Mouse (Mus musculus) cortical plate, adult 2 months (tissue): ENCODE measurements around the gene Crybb2. TPM values are rescaled to one million over a fixed set of nuclear protein-coding genes. Genes with fewer than 3 reads are reported as not detected.

Experiments used
- H3K27ac ChIP-seq: fragments of 200-500 bp; 2 replicates; pipeline ENCODE4 v1.5.1; 2012; ENCODE audit warnings: low read length, control low read depth, inconsistent platforms; ENCODE audit not compliant: insufficient read depth
- H3K4me1 ChIP-seq: fragments of 200-500 bp; 2 replicates; pipeline ENCODE4 v1.6.1; 2011; ENCODE audit warnings: low read length; ENCODE audit not compliant: control insufficient read depth, insufficient read depth
- H3K4me3 ChIP-seq: fragments of 200-500 bp; 2 replicates; pipeline ENCODE4 v1.5.1; 2011; ENCODE audit warnings: mild to moderate bottlenecking, low read length, control low read depth; ENCODE audit not compliant: insufficient read depth
- CTCF ChIP-seq: fragments of 200-500 bp; IDR thresholded peaks from 2 replicates; pipeline ENCODE4 v1.5.1; 2011; ENCODE audit warnings: mild to moderate bottlenecking, control low read depth, low read length; ENCODE audit not compliant: insufficient read depth; ENCODE audit errors: extremely low read depth
- POLR2A ChIP-seq: fragments of 200-500 bp; IDR thresholded peaks from 2 replicates; pipeline ENCODE4 v1.6.1; 2011; ENCODE audit warnings: mild to moderate bottlenecking, low read length, control low read depth; ENCODE audit not compliant: insufficient read depth; ENCODE audit errors: extremely low read depth
- polyA plus RNA-seq: library from polyadenylated mRNA; depleted of rRNA; stranded (reverse); fragments of >200 nt; gene quantifications from 2 replicates; pipeline ENCODE4 v1.2.3, GENCODE M21; 2012; rRNA removed

The Crybb2 gene
- polyA plus RNA-seq, 1 experiment: not detected

GRCm38 (mm10) chr5:113018190-113018589, 51.7 kb downstream of the Crybb2 start:
- H3K4me1 ChIP-seq: peaks cover 13% of the 10 kb centered on the region
- no peak for TF ChIP-seq CTCF
- no peak for TF ChIP-seq POLR2A
- H3K4me3 ChIP-seq: no peak overlapping the region
- no peak overlapping the region for H3K27ac ChIP-seq

GRCm38 (mm10) chr5:113017004-113017403, 52.9 kb downstream of the Crybb2 start:
- TF ChIP-seq CTCF (no peak), POLR2A (no peak)
- Histone ChIP-seq H3K4me1 (peaks cover 16% of the 10 kb centered on the region), H3K27ac (no peak overlapping the region), H3K4me3 (no peak overlapping the region)

- H3K27ac ChIP-seq: peak within 1 kb of the TSS; percentile 73
- H3K4me1 ChIP-seq: peaks cover 19% of the 10 kb centered on the region
- peak within 1 kb of the TSS; percentile 77 for H3K4me3 ChIP-seq
- TF ChIP-seq POLR2A (peak; percentile 47; the same call in 1 of the 2 replicates), CTCF (no peak)
Observed at GRCm38 (mm10) chr5:113015236-113016061, 54.5 kb downstream of the Crybb2 start, which contains the start of gene Grk3. TSS of gene Grk3 (minus strand) at chr5:113015791.

- Histone ChIP-seq H3K27ac (peak overlapping the region; percentile 51; the same call in 1 of the 2 replicates), H3K4me1 (peaks cover 21% of the 10 kb centered on the region), H3K4me3 (peak overlapping the region; percentile 77)
- TF ChIP-seq POLR2A: no peak
- TF ChIP-seq CTCF: no peak
Observed at GRCm38 (mm10) chr5:113014808-113015235, 55.1 kb downstream of the Crybb2 start.

GRCm38 (mm10) chr5:113014111-113014807, 55.7 kb downstream of the Crybb2 start:
- peak overlapping the region; percentile 77 for H3K4me3 ChIP-seq
- TF ChIP-seq CTCF (no peak), POLR2A (no peak)
- peak overlapping the region; percentile 51; the same call in 1 of the 2 replicates for H3K27ac ChIP-seq
- H3K4me1 ChIP-seq: peaks cover 25% of the 10 kb centered on the region

- TF ChIP-seq CTCF (no peak), POLR2A (no peak)
- Histone ChIP-seq H3K27ac (0 out of 2 replicates have a peak overlapping the region, but pooled peaks have one; percentile 32), H3K4me1 (peaks cover 22% of the 10 kb centered on the region), H3K4me3 (no peak overlapping the region)
Observed at GRCm38 (mm10) chr5:113011926-113012325, 58.0 kb downstream of the Crybb2 start.

- no peak overlapping the region for H3K4me3 ChIP-seq
- no peak overlapping the region for H3K27ac ChIP-seq
- peaks cover 22% of the 10 kb centered on the region for H3K4me1 ChIP-seq
- no peak for TF ChIP-seq POLR2A
Observed at GRCm38 (mm10) chr5:113009183-113009820, 60.6 kb downstream of the Crybb2 start.

- Histone ChIP-seq H3K4me3 (no peak overlapping the region), H3K4me1 (peaks cover 21% of the 10 kb centered on the region), H3K27ac (no peak overlapping the region)
- no peak for TF ChIP-seq POLR2A
- no peak for TF ChIP-seq CTCF
Observed at GRCm38 (mm10) chr5:113008496-113008895, 61.4 kb downstream of the Crybb2 start.

Other genes starting within 250 kb of the Crybb2 start
- 1.6 and 1.8 TPM in 2 replicates for gene Myo18b, start 173.8 kb downstream of the Crybb2 start, polyA plus RNA-seq
- 51.1 and 54.1 TPM in 2 replicates for gene Grk3, start 54.3 kb downstream of the Crybb2 start, polyA plus RNA-seq
- 4.6 and 5.7 TPM in 2 replicates for gene Crybb3, start 11.5 kb upstream of the Crybb2 start, polyA plus RNA-seq
- 25.4 and 28.2 TPM in 2 replicates for gene 2900026A02Rik, start 151.1 kb upstream of the Crybb2 start, polyA plus RNA-seq
- not detected in 2 replicates for gene Tmem211, start 156.8 kb upstream of the Crybb2 start, polyA plus RNA-seq
- 57.3 and 58.1 TPM in 2 replicates for gene Sgsm1, start 240.7 kb upstream of the Crybb2 start, polyA plus RNA-seq